In the genomic region with DNA sequence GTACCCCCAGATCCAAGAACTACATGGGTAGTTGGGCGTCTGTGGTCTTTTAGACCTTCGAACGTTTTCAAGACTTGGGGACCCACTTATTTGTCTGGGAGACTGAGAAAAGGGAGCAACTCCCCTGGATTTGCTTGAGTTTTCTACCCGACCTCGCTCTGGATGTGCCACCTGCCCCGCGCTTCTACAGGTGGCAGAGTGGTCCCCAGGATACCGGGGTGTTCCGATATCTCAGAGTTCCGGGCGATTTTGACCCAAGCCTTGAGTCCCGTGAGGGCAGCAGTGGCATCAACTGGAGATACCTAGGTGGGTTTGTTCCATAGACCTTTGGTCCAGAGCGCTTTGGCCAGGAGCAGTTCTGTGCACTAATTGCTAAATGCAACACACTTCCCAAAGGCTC, we compare ENCODE assay signal across 8 mouse cellular contexts. TPM values are rescaled to one million over a fixed set of nuclear protein-coding genes. Genes with fewer than 3 reads are reported as not detected.
DNase-seq lines count a peak whose midpoint lies in the region; ATAC-seq and TF ChIP-seq lines count a peak whose summit lies in the region.

No protein-coding gene starts in this region.

- H3K79me2 ChIP-seq in liver, adult 2 months (ENCODE audit: control insufficient read depth, insufficient read depth, low read length): peaks cover 25% of the 10 kb centered on the region; the same call in 1 of the 2 replicates

- H3K9ac ChIP-seq in liver, adult 2 months (ENCODE audit: low read depth, low read length): peak overlapping the region; percentile 77
- H3K9ac ChIP-seq in kidney, postnatal 0 days (ENCODE audit: low read depth, low read length): peak overlapping the region; percentile 47; the same call in 1 of the 2 replicates
- peak overlapping the region; percentile 60; the same call in 1 of the 2 replicates for H3K9ac ChIP-seq in neural tube, embryonic 13.5 days

- TF ChIP-seq POLR2A in liver, adult 2 months (IDR thresholded peaks at IDR 0.05; ENCODE audit: extremely low read depth, insufficient read depth, low read length): no peak
- no peak for TF ChIP-seq POLR2A in embryonic fibroblast, embryonic 13.5 days (IDR thresholded peaks at IDR 0.05; ENCODE audit: low read depth, low read length)

- peaks cover under 1% of the 10 kb centered on the region for H3K36me3 ChIP-seq in liver, adult 2 months (ENCODE audit: control insufficient read depth, insufficient read depth, low read length)
- H3K36me3 ChIP-seq in kidney, postnatal 0 days (ENCODE audit: insufficient read depth, low read length): no peaks in the 10 kb centered on the region
- no peaks in the 10 kb centered on the region for H3K36me3 ChIP-seq in neural tube, embryonic 13.5 days

- H3K9me3 ChIP-seq in kidney, postnatal 0 days (replicated peaks; ENCODE audit: low read length): no peaks in the 10 kb centered on the region
- no peaks in the 10 kb centered on the region for H3K9me3 ChIP-seq in neural tube, embryonic 13.5 days

- H3K4me3 ChIP-seq in liver, adult 2 months (ENCODE audit: insufficient read depth, low read depth, low read length): peak overlapping the region; percentile 66
- peak overlapping the region; percentile 75 for H3K4me3 ChIP-seq in embryonic fibroblast, embryonic 13.5 days (ENCODE audit: insufficient read depth, low read length)
- peak overlapping the region; percentile 45 for H3K4me3 ChIP-seq in kidney, postnatal 0 days (replicated peaks; ENCODE audit: low read depth, low read length)
- peak overlapping the region; percentile 59 for H3K4me3 ChIP-seq in neural tube, embryonic 13.5 days

- DNase-seq in liver, adult 2 months (ENCODE audit: extremely low read depth, low read depth, low spot score): peak; percentile 70
- DNase-seq in liver: no peak
- no peak for DNase-seq in kidney, postnatal 0 days (ENCODE audit: low spot score)
- no peak for DNase-seq in cerebellum, adult 11 months
- DNase-seq in retina, embryonic 14.5 days (ENCODE audit: low spot score): no peak
- DNase-seq in cerebellum, adult 9-11 months: no peak

- H3K27me3 ChIP-seq in liver, adult 2 months (ENCODE audit: control insufficient read depth, insufficient read depth, low read length): no peaks in the 10 kb centered on the region
- no peaks in the 10 kb centered on the region for H3K27me3 ChIP-seq in kidney, postnatal 0 days (ENCODE audit: insufficient read depth, low read length)
- peaks cover 7% of the 10 kb centered on the region; the same call in 1 of the 2 replicates for H3K27me3 ChIP-seq in neural tube, embryonic 13.5 days

- WGBS in liver, adult 2 months: 6% methylated on average over 13 of the region's 13 CpGs
- 17% methylated on average over 13 of the region's 13 CpGs for WGBS in kidney, postnatal 0 days
- 14% methylated on average over 13 of the region's 13 CpGs for WGBS in neural tube, embryonic 13.5 days

- TF ChIP-seq CTCF in liver, adult 2 months (IDR thresholded peaks at IDR 0.05; ENCODE audit: low read depth, low read length): no peak
- no peak for TF ChIP-seq CTCF in embryonic fibroblast, embryonic 13.5 days (IDR thresholded peaks at IDR 0.05; ENCODE audit: borderline replicate concordance, insufficient read depth, low read length)
- no peak for TF ChIP-seq CTCF in kidney, postnatal 0 days (IDR thresholded peaks at IDR 0.05; ENCODE audit: low read depth)

- H3K4me1 ChIP-seq in liver, adult 2 months (ENCODE audit: control insufficient read depth, insufficient read depth, low read length): peaks cover 11% of the 10 kb centered on the region
- no peaks in the 10 kb centered on the region for H3K4me1 ChIP-seq in embryonic fibroblast, embryonic 13.5 days (ENCODE audit: control insufficient read depth, insufficient read depth, low read length)
- 0 out of 2 replicates have a peak, but pooled peaks cover 2% of the 10 kb centered on the region for H3K4me1 ChIP-seq in kidney, postnatal 0 days (replicated peaks; ENCODE audit: insufficient read depth, low read length)
- H3K4me1 ChIP-seq in neural tube, embryonic 13.5 days (replicated peaks): peaks cover 14% of the 10 kb centered on the region

- peak overlapping the region; percentile 88 for H3K4me2 ChIP-seq in kidney, postnatal 0 days (ENCODE audit: low read length)
- peak overlapping the region; percentile 96 for H3K4me2 ChIP-seq in neural tube, embryonic 13.5 days

- no peak for ATAC-seq in kidney, postnatal 0 days (replicated peaks; ENCODE audit: low FRiP score, low read depth)
- peak; percentile 3; the same call in 1 of the 2 replicates for ATAC-seq in neural tube, embryonic 13.5 days (ENCODE audit: low read depth)

- peak overlapping the region; percentile 89 for H3K27ac ChIP-seq in liver, adult 2 months (replicated peaks; ENCODE audit: insufficient read depth, low read depth, low read length)
- H3K27ac ChIP-seq in embryonic fibroblast, embryonic 13.5 days (ENCODE audit: insufficient read depth, low read length): no peak overlapping the region
- no peak overlapping the region for H3K27ac ChIP-seq in kidney, postnatal 0 days
- no peak overlapping the region for H3K27ac ChIP-seq in neural tube, embryonic 13.5 days (replicated peaks)

RNA-seq across cellular contexts. Expression of gene Ppfibp2, which starts 0.4 kb away (rescaled TPM):
- total RNA-seq in liver, adult 2 months (2014; rRNA removed): 20.9 and 24.8 TPM in 2 replicates
- 9.6 and 9.9 TPM in 2 replicates for polyA plus RNA-seq in liver, adult 2 months (2012; rRNA removed)
- 1.1 and 2.0 TPM in 2 replicates for polyA plus RNA-seq in embryonic fibroblast, embryonic 13.5 days (2011; ENCODE audit: insufficient read length, low read depth, missing spikeins)
- 7.2 and 8.3 TPM in 2 replicates for polyA plus RNA-seq in kidney, postnatal 0 days (2015; fragmentation: Nextera tagmentation; extraction: Ambion mirVana)
- polyA plus RNA-seq in neural tube, embryonic 13.5 days (2015; fragmentation: Nextera tagmentation; extraction: Ambion mirVana): 1.7 and 2.4 TPM in 2 replicates

RNA-seq across cellular contexts. Expression of gene Olfml1, which starts 28.2 kb away (rescaled TPM):
- 9.6 and 13.5 TPM in 2 replicates for total RNA-seq in liver, adult 2 months (2014; rRNA removed)
- polyA plus RNA-seq in liver, adult 2 months (2012; rRNA removed): 5.4 and 8.9 TPM in 2 replicates
- 1.3 and 13.0 TPM in 2 replicates for polyA plus RNA-seq in embryonic fibroblast, embryonic 13.5 days (2011; ENCODE audit: insufficient read length, low read depth, missing spikeins)
- polyA plus RNA-seq in kidney, postnatal 0 days (2015; fragmentation: Nextera tagmentation; extraction: Ambion mirVana): 24.5 and 24.9 TPM in 2 replicates
- polyA plus RNA-seq in neural tube, embryonic 13.5 days (2015; fragmentation: Nextera tagmentation; extraction: Ambion mirVana): 4.4 and 5.7 TPM in 2 replicates

RNA-seq across cellular contexts. Expression of gene 5330417H12Rik, which starts 29.5 kb away (rescaled TPM):
- not detected in 2 replicates for total RNA-seq in liver, adult 2 months (2014; rRNA removed)
- not detected in 2 replicates for polyA plus RNA-seq in liver, adult 2 months (2012; rRNA removed)
- polyA plus RNA-seq in embryonic fibroblast, embryonic 13.5 days (2011; ENCODE audit: insufficient read length, low read depth, missing spikeins): not detected in 2 replicates
- polyA plus RNA-seq in kidney, postnatal 0 days (2015; fragmentation: Nextera tagmentation; extraction: Ambion mirVana): not detected in 2 replicates
- polyA plus RNA-seq in neural tube, embryonic 13.5 days (2015; fragmentation: Nextera tagmentation; extraction: Ambion mirVana): not detected in 2 replicates
